ENCODE assay signal across 12 mouse cellular contexts in the genomic region with DNA sequence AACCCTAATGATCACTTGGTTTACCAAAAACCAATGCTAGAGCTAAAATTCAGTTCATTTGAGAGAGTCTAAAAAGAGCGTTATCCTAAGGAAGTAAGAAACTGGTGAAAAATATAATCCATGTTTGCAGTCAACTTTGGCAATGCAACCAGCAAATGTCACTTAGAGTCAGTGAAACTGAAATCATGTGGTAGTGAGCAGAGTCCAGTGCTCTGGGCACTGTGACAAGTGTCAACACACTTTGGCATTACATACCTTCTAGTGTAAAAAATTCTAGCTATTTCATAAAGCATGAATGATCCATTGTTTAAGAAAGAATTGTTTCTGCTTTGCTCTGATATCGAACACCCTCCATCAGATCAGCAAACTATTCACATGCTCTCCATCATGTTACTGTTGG.
DNase-seq lines count a peak whose midpoint lies in the region.
"Had no signal": no experiment of that assay in that cellular context is flagged by ENCODE, and none has a peak within 500 bp of the region (broad histone marks: within the 10 kb centered on the region; RNA-seq: fewer than 3 reads in every experiment).

No protein-coding gene starts in this region.

- peak; percentile 11 to 32 for DNase-seq in cerebellum, postnatal 14 days
- no peak for DNase-seq in cerebellum, postnatal 36 days
- DNase-seq in lung, postnatal 36 days: peak; percentile 1
- no peak for DNase-seq in lung, postnatal 14 days
- peak; percentile 8 for DNase-seq in brain, adult 2 months (ENCODE audit: low read depth, low spot score)
- no peak for DNase-seq in kidney, adult 8-10 months
- DNase-seq: adrenal gland, adult 8-10 months; cerebellum, adult 8-10 months; gastrocnemius, postnatal 10 days; heart, adult 18-20 months; heart, postnatal 14 days; kidney, adult 11 months had no signal

Comparison
In these comparisons a context has a peak if more than half of its experiments do, and no peak if none do; other contexts are left out.
1. DNase-seq: peak in cerebellum, postnatal 14 days (2 of 2), lung, postnatal 36 days (single experiment) and brain, adult 2 months (single experiment); none in cerebellum, postnatal 36 days (0 of 2), lung, postnatal 14 days (single experiment) and kidney, adult 8-10 months (0 of 2).